Mouse (Mus musculus): Measurements from ENCODE around the gene Asl. TPM values are rescaled to one million over a fixed set of nuclear protein-coding genes. Genes with fewer than 3 reads are reported as not detected.

Gene Asl
- 44.6 and 55.7 TPM in 2 replicates for polyA plus RNA-seq (2014; fragmentation: Nextera tagmentation; extraction: Ambion mirVana)

DNA sequence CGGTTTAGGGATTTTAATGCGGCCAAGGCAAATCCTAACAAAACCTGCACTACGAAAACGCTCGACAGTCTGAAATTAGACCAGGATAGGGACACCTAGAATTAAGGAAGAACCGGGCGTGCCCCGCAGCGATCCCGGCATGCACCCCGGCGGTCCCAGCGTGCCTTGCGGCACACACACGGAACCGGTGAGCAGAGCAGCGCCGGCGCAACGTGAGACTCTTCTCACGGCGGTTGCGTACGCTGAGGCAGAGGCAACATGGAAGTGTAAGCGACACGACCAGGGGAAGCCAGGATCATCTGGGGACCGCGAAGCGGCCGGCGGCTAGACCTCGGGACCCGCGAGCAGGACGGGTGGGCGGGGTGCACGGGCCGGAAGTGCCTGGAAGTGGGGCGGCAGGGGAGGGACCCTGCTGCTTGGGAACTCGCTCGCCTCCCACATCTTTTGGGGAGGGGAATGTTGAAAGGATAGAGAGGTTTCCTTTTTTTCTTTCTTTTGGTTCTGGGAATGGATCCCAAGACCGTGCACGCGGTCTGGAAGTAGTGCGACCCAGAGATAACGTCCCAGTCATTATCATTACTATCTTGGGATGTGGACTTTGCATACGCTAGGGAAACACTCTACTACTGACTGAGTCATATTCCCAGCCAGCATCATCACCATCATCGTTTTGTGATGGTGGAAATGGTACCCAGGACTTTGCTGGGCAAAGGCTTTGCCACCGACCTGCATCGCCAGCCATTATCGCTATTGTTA, at the start of gene Asl, which contains the start of gene Crcp:
TSS of gene Asl (minus strand) at position 106 of the 756 bp plus-strand sequence.
TSS of gene Crcp (plus strand) at position 149 of the 756 bp plus-strand sequence.
- ATAC-seq (replicated peaks; ENCODE audit: low FRiP score, low TSS enrichment, low read depth): peak; percentile 85
- H3K9me3 ChIP-seq (ENCODE audit: control insufficient read depth, low read length): no peaks in the 10 kb centered on the region
- WGBS: 2% methylated on average over 51 of the region's 51 CpGs

GRCm38 (mm10) chr5:130078834-130079156, 49.7 kb upstream of the Asl start:
- Histone ChIP-seq H3K36me3 (ENCODE audit: control insufficient read depth, insufficient read depth, low read length) (no peaks in the 10 kb centered on the region), H3K9me3 (ENCODE audit: control insufficient read depth, low read length) (peaks cover 4% of the 10 kb centered on the region; the same call in 1 of the 2 replicates), H3K27me3 (replicated peaks; ENCODE audit: control insufficient read depth, insufficient read depth, low read length) (no peaks in the 10 kb centered on the region), H3K4me3 (ENCODE audit: low read depth, low read length) (peak overlapping the region; percentile 67), H3K4me1 (replicated peaks; ENCODE audit: control insufficient read depth, insufficient read depth, low read length) (no peaks in the 10 kb centered on the region; the same call in 1 of the 2 replicates), H3K4me2 (ENCODE audit: low read length) (peak overlapping the region; percentile 59), H3K9ac (ENCODE audit: low read length) (peak overlapping the region; percentile 18; the same call in 1 of the 2 replicates), H3K27ac (ENCODE audit: low read depth) (no peak overlapping the region)
- peak; percentile 13; the same call in 1 of the 2 replicates for ATAC-seq (replicated peaks; ENCODE audit: low FRiP score, low TSS enrichment, low read depth)
- WGBS: 46% methylated on average over 6 of the region's 6 CpGs
- DNase-seq (ENCODE audit: low spot score): no peak

More for the DNA sequence above, at the start of gene Asl, which contains the start of gene Crcp:
- Histone ChIP-seq H3K27ac (ENCODE audit: low read depth) (peak within 1 kb of the TSS; percentile 86), H3K4me1 (replicated peaks; ENCODE audit: control insufficient read depth, insufficient read depth, low read length) (no peaks in the 10 kb centered on the region; the same call in 1 of the 2 replicates), H3K27me3 (replicated peaks; ENCODE audit: control insufficient read depth, insufficient read depth, low read length) (no peaks in the 10 kb centered on the region), H3K4me3 (ENCODE audit: low read depth, low read length) (peak within 1 kb of the TSS; percentile 62), H3K36me3 (ENCODE audit: control insufficient read depth, insufficient read depth, low read length) (no peaks in the 10 kb centered on the region), H3K9ac (ENCODE audit: low read length) (peak within 1 kb of the TSS; percentile 61), H3K4me2 (ENCODE audit: low read length) (peak within 1 kb of the TSS; percentile 90)
- peak; percentile 91 for DNase-seq (ENCODE audit: low spot score)

DNA sequence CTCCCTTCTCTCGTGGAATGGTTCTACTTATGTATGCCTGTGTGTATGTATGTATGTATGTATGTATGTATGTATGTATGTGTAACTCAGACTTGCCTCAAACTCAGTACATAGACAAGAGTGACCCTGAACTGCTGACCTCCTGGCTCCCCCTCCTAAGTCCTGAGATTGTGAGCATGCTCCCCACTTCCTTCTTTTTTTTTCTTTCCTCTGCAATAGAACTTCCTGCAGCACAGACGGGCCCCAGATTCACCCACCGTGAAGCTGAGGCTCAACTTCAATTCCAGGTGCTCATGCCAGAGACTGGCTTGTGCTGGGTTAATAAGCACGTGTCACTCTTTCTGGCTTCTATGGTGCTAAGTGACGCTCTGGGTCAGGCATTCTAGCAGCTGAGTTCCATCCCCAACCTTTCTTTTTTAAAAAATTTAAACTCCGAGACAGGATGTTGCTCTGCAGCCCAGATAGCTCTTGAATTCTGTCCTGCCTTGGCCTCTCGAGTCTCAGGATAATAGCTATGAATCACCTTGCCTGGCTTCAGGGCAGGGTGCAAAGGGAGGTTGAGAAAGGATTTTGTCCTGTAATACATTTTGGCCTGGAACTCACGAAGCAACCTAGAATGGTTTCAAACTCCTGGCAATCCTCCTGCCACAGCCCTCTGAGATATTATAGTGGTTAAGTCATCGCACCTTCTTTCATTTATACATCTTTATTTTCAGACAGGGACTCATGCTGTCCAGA, 49.2 kb upstream of the Asl start:
- peaks cover 4% of the 10 kb centered on the region; the same call in 1 of the 2 replicates for H3K9me3 ChIP-seq (ENCODE audit: control insufficient read depth, low read length)
- no peaks in the 10 kb centered on the region for H3K27me3 ChIP-seq (replicated peaks; ENCODE audit: control insufficient read depth, insufficient read depth, low read length)
- H3K4me1 ChIP-seq (replicated peaks; ENCODE audit: control insufficient read depth, insufficient read depth, low read length): no peaks in the 10 kb centered on the region; the same call in 1 of the 2 replicates
- H3K9ac ChIP-seq (ENCODE audit: low read length): no peak overlapping the region
- no peak overlapping the region for H3K4me3 ChIP-seq (ENCODE audit: low read depth, low read length)
- 61% methylated on average over 9 of the region's 9 CpGs for WGBS
- ATAC-seq (replicated peaks; ENCODE audit: low FRiP score, low TSS enrichment, low read depth): no peak
- H3K4me2 ChIP-seq (ENCODE audit: low read length): no peak overlapping the region
- DNase-seq (ENCODE audit: low spot score): no peak
- H3K27ac ChIP-seq (ENCODE audit: low read depth): no peak overlapping the region
- no peaks in the 10 kb centered on the region for H3K36me3 ChIP-seq (ENCODE audit: control insufficient read depth, insufficient read depth, low read length)

DNA sequence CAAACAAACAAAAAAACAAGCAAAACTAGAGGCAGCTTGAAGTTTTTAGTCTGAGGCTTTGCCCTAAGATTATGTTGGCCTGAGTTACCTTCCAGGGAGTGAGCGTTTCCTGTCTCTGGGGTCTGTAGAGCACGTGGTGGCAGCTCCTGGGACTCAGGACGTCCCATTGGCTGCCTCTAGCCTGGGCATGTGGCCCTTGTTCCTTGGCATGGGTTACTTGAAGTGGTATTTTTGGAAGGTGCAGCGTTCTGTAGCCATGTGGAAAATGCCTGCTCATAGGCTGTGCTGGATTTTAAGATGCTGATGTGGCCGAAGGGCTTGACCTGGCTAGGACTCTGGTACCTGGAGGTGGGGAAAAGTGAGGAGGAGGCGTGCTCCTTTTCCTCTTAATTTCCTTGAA, 47.3 kb upstream of the Asl start:
- no peak overlapping the region for H3K4me2 ChIP-seq (ENCODE audit: low read length)

DNA sequence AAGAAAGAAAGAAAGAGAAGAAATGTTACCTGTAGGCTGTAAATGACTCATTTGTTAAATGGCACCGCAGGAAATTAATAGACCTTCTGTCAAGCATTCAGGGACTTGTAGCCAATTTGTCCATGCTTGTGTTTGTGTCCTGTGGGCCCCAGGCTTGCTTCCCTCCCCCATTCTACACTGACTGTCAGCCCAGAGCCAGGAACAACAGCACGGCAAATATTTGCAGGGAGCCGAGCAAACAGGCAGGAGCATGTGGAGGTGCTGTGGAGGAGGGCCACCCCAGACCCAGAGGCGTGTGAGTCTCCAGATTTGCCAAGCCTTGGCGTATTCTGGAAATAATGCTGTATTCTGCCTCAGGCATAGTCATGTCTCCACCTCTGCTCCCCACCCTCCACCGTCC, 45.4 kb upstream of the Asl start:
- Histone ChIP-seq H3K9ac (ENCODE audit: low read length) (no peak overlapping the region), H3K4me1 (replicated peaks; ENCODE audit: control insufficient read depth, insufficient read depth, low read length) (no peaks in the 10 kb centered on the region), H3K9me3 (ENCODE audit: control insufficient read depth, low read length) (no peaks in the 10 kb centered on the region), H3K27ac (ENCODE audit: low read depth) (no peak overlapping the region), H3K4me3 (ENCODE audit: low read depth, low read length) (no peak overlapping the region), H3K27me3 (replicated peaks; ENCODE audit: control insufficient read depth, insufficient read depth, low read length) (no peaks in the 10 kb centered on the region), H3K4me2 (ENCODE audit: low read length) (no peak overlapping the region), H3K36me3 (ENCODE audit: control insufficient read depth, insufficient read depth, low read length) (no peaks in the 10 kb centered on the region)
- DNase-seq (ENCODE audit: low spot score) (no peak), ATAC-seq (replicated peaks; ENCODE audit: low FRiP score, low TSS enrichment, low read depth) (no peak)
- WGBS: 66% methylated on average over 6 of the region's 6 CpGs

More for the DNA sequence above, 47.3 kb upstream of the Asl start:
- WGBS: 64% methylated on average over 6 of the region's 6 CpGs
- no peak overlapping the region for H3K27ac ChIP-seq (ENCODE audit: low read depth)
- DNase-seq (ENCODE audit: low spot score): no peak
- no peak for ATAC-seq (replicated peaks; ENCODE audit: low FRiP score, low TSS enrichment, low read depth)
- H3K4me1 ChIP-seq (replicated peaks; ENCODE audit: control insufficient read depth, insufficient read depth, low read length): no peaks in the 10 kb centered on the region; the same call in 1 of the 2 replicates
- no peaks in the 10 kb centered on the region for H3K36me3 ChIP-seq (ENCODE audit: control insufficient read depth, insufficient read depth, low read length)
- no peak overlapping the region for H3K9ac ChIP-seq (ENCODE audit: low read length)
- no peak overlapping the region for H3K4me3 ChIP-seq (ENCODE audit: low read depth, low read length)
- H3K27me3 ChIP-seq (replicated peaks; ENCODE audit: control insufficient read depth, insufficient read depth, low read length): no peaks in the 10 kb centered on the region
- H3K9me3 ChIP-seq (ENCODE audit: control insufficient read depth, low read length): peaks cover 1% of the 10 kb centered on the region; the same call in 1 of the 2 replicates

DNA sequence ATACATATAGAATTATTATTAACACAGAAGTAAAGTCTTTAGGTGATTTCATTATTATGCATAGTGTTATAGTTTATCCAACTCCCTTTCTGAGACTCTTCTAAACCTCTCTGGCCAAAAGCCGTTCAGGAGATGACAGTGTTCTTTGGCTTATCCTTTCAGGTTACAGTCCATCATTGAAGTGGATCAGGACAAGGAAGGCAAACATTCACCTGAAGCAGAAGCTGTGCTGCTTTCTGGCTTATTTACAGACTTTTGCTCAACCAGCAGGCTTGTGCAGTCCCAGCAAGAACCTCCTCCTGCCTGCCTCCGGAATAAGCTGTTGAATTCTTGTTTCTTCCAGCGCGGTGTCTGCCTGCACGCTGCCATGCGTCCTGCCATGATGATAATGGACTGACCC, 44.0 kb upstream of the Asl start, which contains the start of gene Tpst1:
TSS of gene Tpst1 (plus strand) at position 301 of the 400 bp plus-strand sequence.
- WGBS: 89% methylated on average over 6 of the region's 6 CpGs
- H3K36me3 ChIP-seq (ENCODE audit: control insufficient read depth, insufficient read depth, low read length): no peaks in the 10 kb centered on the region
- no peaks in the 10 kb centered on the region for H3K4me1 ChIP-seq (replicated peaks; ENCODE audit: control insufficient read depth, insufficient read depth, low read length)
- no peak within 1 kb of the TSS for H3K9ac ChIP-seq (ENCODE audit: low read length)
- no peaks in the 10 kb centered on the region for H3K27me3 ChIP-seq (replicated peaks; ENCODE audit: control insufficient read depth, insufficient read depth, low read length)
- no peaks in the 10 kb centered on the region for H3K9me3 ChIP-seq (ENCODE audit: control insufficient read depth, low read length)
- ATAC-seq (replicated peaks; ENCODE audit: low FRiP score, low TSS enrichment, low read depth) (no peak), DNase-seq (ENCODE audit: low spot score) (no peak)
- H3K4me3 ChIP-seq (ENCODE audit: low read depth, low read length): no peak within 1 kb of the TSS
- no peak within 1 kb of the TSS for H3K27ac ChIP-seq (ENCODE audit: low read depth)
- no peak within 1 kb of the TSS for H3K4me2 ChIP-seq (ENCODE audit: low read length)

DNA sequence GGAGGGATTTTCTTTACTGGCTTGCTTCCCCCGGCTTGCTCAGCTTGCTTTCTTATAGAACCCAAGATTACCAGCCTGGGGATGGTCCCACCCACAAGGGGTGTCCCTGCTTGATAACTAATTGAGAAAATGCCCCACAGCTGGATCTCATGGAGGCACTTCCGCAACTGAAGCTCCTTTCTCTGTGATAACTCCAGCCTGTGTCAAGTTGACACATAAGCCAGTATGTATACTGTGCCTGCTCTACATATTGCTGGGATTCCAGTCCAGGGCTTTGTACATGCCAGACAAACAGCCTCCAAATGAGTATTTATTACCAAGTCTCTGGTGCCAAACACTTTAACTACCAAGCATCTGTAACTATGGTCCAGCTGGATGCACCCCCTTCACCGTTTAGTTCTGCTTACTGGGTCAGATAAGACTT, 38.8 kb upstream of the Asl start:
- WGBS: 54% methylated on average over 3 of the region's 3 CpGs
- no peak for DNase-seq (ENCODE audit: low spot score)
- Histone ChIP-seq H3K4me1 (replicated peaks; ENCODE audit: control insufficient read depth, insufficient read depth, low read length) (no peaks in the 10 kb centered on the region), H3K27me3 (replicated peaks; ENCODE audit: control insufficient read depth, insufficient read depth, low read length) (no peaks in the 10 kb centered on the region), H3K27ac (ENCODE audit: low read depth) (no peak overlapping the region), H3K9ac (ENCODE audit: low read length) (no peak overlapping the region), H3K9me3 (ENCODE audit: control insufficient read depth, low read length) (peaks cover 3% of the 10 kb centered on the region; the same call in 1 of the 2 replicates), H3K4me2 (ENCODE audit: low read length) (no peak overlapping the region), H3K4me3 (ENCODE audit: low read depth, low read length) (no peak overlapping the region), H3K36me3 (ENCODE audit: control insufficient read depth, insufficient read depth, low read length) (no peaks in the 10 kb centered on the region)
- ATAC-seq (replicated peaks; ENCODE audit: low FRiP score, low TSS enrichment, low read depth): no peak

DNA sequence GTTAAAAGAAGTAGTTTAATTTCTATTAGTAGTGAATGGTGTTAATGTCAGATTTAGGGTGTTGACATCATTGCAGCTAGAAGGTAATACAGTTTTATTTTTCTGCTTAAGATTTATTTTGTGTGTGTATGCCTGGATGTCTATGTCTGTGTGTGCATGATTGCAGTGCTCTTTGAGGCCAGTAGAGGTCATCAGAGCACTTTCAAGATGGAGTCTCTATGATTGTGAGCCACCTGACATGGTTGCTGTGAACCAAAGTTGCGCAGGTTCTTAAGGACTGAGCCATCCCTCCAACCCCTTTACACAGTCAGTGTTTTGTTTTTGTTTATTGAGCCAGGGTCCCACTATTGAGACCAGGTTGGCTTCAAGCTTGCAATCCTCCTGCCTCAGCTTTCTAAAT, 36.5 kb upstream of the Asl start:
- ATAC-seq (replicated peaks; ENCODE audit: low FRiP score, low TSS enrichment, low read depth) (no peak), DNase-seq (ENCODE audit: low spot score) (no peak)
- H3K4me1 ChIP-seq (replicated peaks; ENCODE audit: control insufficient read depth, insufficient read depth, low read length): no peaks in the 10 kb centered on the region
- 0 out of 2 replicates have a peak, but pooled peaks cover 2% of the 10 kb centered on the region for H3K36me3 ChIP-seq (ENCODE audit: control insufficient read depth, insufficient read depth, low read length)
- no peak overlapping the region for H3K4me3 ChIP-seq (ENCODE audit: low read depth, low read length)
- 91% methylated on average over 1 of the region's 1 CpGs for WGBS
- no peak overlapping the region for H3K9ac ChIP-seq (ENCODE audit: low read length)
- peaks cover 3% of the 10 kb centered on the region; the same call in 1 of the 2 replicates for H3K9me3 ChIP-seq (ENCODE audit: control insufficient read depth, low read length)
- no peaks in the 10 kb centered on the region for H3K27me3 ChIP-seq (replicated peaks; ENCODE audit: control insufficient read depth, insufficient read depth, low read length)
- H3K4me2 ChIP-seq (ENCODE audit: low read length): no peak overlapping the region
- H3K27ac ChIP-seq (ENCODE audit: low read depth): no peak overlapping the region
